Mouse (Mus musculus) inflammation-experienced regulatory T-cells (primary cell): Measurements from ENCODE around the gene Bloc1s6. TPM values are rescaled to one million over a fixed set of nuclear protein-coding genes. Genes with fewer than 3 reads are reported as not detected.

Source experiments
- polyA plus RNA-seq, 2 experiments: library from polyadenylated mRNA; unstranded; fragments of 100-300 nt; shearing (Covaris generic); gene quantifications; one replicate each; pipeline ENCODE4 v1.2.1; 2017

Bloc1s6 gene
- 10 to 100 TPM; 43.6 to 58.3 TPM for polyA plus RNA-seq

GRCm38 (mm10) chr2:122737894-122738830 lies at the start of gene Bloc1s6:
Bloc1s6 (plus strand) TSS chr2:122738503.

DNA sequence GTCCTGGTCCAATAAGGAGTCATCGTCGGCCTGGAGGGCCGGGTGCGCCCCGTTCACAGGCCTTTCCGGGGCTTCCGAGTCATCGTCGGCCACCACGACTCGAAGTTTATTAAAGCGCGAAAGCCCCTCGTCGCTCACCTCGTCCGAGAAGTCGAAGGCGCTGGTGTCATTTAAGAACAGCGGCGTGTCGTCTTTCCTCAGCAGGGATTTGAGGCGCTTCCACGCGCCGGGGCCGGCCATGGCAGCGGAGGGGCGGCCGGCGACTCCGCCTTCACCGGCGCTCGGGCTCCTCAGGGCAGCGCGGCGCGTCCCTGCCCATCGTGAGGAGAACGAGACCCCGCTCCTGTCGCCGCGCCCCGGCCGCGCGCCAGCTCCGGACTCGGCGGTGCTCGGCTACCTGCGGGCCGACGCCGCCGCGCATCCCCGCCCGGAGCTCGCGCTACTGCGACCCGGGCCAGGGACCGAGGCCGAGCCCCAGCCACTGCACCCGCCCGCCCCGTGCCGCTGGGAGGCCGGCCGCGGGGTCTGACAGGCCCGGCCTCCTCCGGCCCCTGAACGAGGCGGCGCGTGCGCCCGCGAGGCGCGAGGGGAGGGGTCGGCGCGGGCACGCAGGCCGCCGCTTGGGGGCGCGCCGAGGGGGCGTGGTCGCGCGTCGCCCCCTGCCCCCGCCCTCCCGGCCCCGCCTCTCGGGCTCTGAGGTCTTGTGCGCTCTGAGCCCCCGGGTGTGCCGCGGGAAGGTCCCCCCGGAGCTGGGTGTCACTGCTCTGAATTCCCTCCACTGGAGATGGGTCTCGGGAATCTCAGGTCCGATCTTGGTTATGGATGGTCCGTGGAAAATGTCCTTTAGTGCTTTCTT lies 35.9 kb upstream of the Bloc1s6 start, which contains the start of gene Slc30a4:
TSS of gene Slc30a4 (minus strand) at position 483 of the 856 bp plus-strand sequence.

GRCm38 (mm10) chr2:122765071-122765793 lies 26.9 kb downstream of the Bloc1s6 start, which contains the start of gene Sqor:
Sqor (plus strand) TSS chr2:122765237.

Other genes with a start within 250 kb of the Bloc1s6 start
- 1 to 10 TPM in 1 of 2 experiments, under 1 TPM in 1; 0.11 to 3.0 TPM for gene Gatm, start 127.2 kb upstream of the Bloc1s6 start, polyA plus RNA-seq
- 1 to 10 TPM in 1 of 2 experiments, under 1 TPM in 1; 0.34 to 1.8 TPM for gene AA467197, start 101.5 kb upstream of the Bloc1s6 start, polyA plus RNA-seq
- 1 to 10 TPM; 1.3 to 3.4 TPM for gene Slc30a4, start 35.8 kb upstream of the Bloc1s6 start, polyA plus RNA-seq
- 10 to 100 TPM; 13.9 to 20.3 TPM for gene Sqor, start 26.7 kb downstream of the Bloc1s6 start, polyA plus RNA-seq